Mouse (Mus musculus): ENCODE measurements around the gene Utrn. TPM values are rescaled to one million over a fixed set of nuclear protein-coding genes. Genes with fewer than 3 reads are reported as not detected.

The Utrn gene
- total and polyA plus RNA-seq, 3 experiments, result 0.31 to 1.1 (median 0.67) TPM

GRCm38 (mm10) chr10:12706516-12706915 lies 162.6 kb downstream of the Utrn start:
- no peaks in the 10 kb centered on the region for H3K4me1 ChIP-seq (ENCODE audit: control insufficient read depth in 1 of 2, insufficient read depth in 2 of 2)
- DNase-seq (ENCODE audit: extremely low read depth), result no peak
- dilution Hi-C loops (cut with MboI; ENCODE audit: extremely low pct_ligation_motif_present, extremely low pct_unique_long_range_greater_than_20kb, low sequenced_read_pairs) (no loop called here), in situ Hi-C loops (cut with MboI; ENCODE audit: low pct_ligation_motif_present, low pct_unique_long_range_greater_than_20kb, low sequenced_read_pairs) (no loop called here)
- TF ChIP-seq UBTF (IDR thresholded peaks at IDR 0.05; ENCODE audit: low read depth, low read length) (no peak), CHD2 (IDR thresholded peaks at IDR 0.05; ENCODE audit: low read length) (no peak), MAZ (IDR thresholded peaks at IDR 0.05; ENCODE audit: low read depth, low read length) (no peak), ZMIZ1 (IDR thresholded peaks at IDR 0.05; ENCODE audit: low read depth, low read length) (no peak), NRF1 (IDR thresholded peaks at IDR 0.05; ENCODE audit: low read depth, low read length) (no peak), POLR2AphosphoS2 (IDR thresholded peaks at IDR 0.05; ENCODE audit: low read depth, low read length) (no peak), ELF1 (IDR thresholded peaks at IDR 0.05; ENCODE audit: low read depth, low read length) (no peak), USF1 (IDR thresholded peaks at IDR 0.05; ENCODE audit: low read depth, low read length) (no peak), NELFE (IDR thresholded peaks at IDR 0.05; ENCODE audit: low read depth, low read length) (no peak), MAX (IDR thresholded peaks at IDR 0.05; ENCODE audit: low read length) (no peak), RAD21 (IDR thresholded peaks at IDR 0.05; ENCODE audit: low read depth, low read length) (no peak), JUND (conservative IDR thresholded peaks at IDR 0.05; ENCODE audit: low read depth, low read length) (no peak), MYC (IDR thresholded peaks at IDR 0.05; ENCODE audit: low read depth, low read length) (no peak), CTCF (conservative IDR thresholded peaks at IDR 0.05 in 1 of 2, IDR thresholded peaks at IDR 0.05 in 1 of 2; ENCODE audit: low read depth in 2 of 2, low read length in 2 of 2) (no peak), ETS1 (conservative IDR thresholded peaks at IDR 0.05; ENCODE audit: low read depth, low read length) (no peak), E2F4 (IDR thresholded peaks at IDR 0.05; ENCODE audit: insufficient replicate concordance, low read depth, low read length) (no peak), POLR2A (IDR thresholded peaks at IDR 0.05; ENCODE audit: low read depth, low read length) (no peak), PAX5 (IDR thresholded peaks at IDR 0.05; ENCODE audit: low read length) (no peak), TCF12 (IDR thresholded peaks at IDR 0.05; ENCODE audit: low read depth, low read length) (no peak)
- H3K4me3 ChIP-seq (replicated peaks in 1 of 3; ENCODE audit: low read depth in 2 of 3, low read length in 2 of 3, poor library complexity in 1 of 3), result no peak overlapping the region
- no peaks in the 10 kb centered on the region for H3K79me2 ChIP-seq (replicated peaks; ENCODE audit: control insufficient read depth, extremely low read depth, insufficient read depth, poor library complexity, severe bottlenecking)
- H3K27me3 ChIP-seq (replicated peaks), result no peaks in the 10 kb centered on the region
- no peaks in the 10 kb centered on the region for H3K36me3 ChIP-seq (replicated peaks in 1 of 2; ENCODE audit: control insufficient read depth in 1 of 2, insufficient read depth in 1 of 2, low read length in 1 of 2)
- no peak overlapping the region for H3K9ac ChIP-seq (ENCODE audit: insufficient read depth, low read depth)
- H3K4me2 ChIP-seq (ENCODE audit: insufficient read depth, low read depth, poor library complexity, severe bottlenecking), result no peak overlapping the region
- no peak overlapping the region for H3K27ac ChIP-seq (ENCODE audit: insufficient read depth, low read depth)
- H3K9me3 ChIP-seq (replicated peaks; ENCODE audit: low read length), result no peaks in the 10 kb centered on the region

GRCm38 (mm10) chr10:12705990-12706389 lies 163.2 kb downstream of the Utrn start:
- Histone ChIP-seq H3K9ac (ENCODE audit: insufficient read depth, low read depth) (no peak overlapping the region), H3K4me1 (ENCODE audit: control insufficient read depth in 1 of 2, insufficient read depth in 2 of 2) (no peaks in the 10 kb centered on the region), H3K27ac (ENCODE audit: insufficient read depth, low read depth) (no peak overlapping the region), H3K27me3 (replicated peaks) (no peaks in the 10 kb centered on the region), H3K4me2 (ENCODE audit: insufficient read depth, low read depth, poor library complexity, severe bottlenecking) (no peak overlapping the region), H3K79me2 (replicated peaks; ENCODE audit: control insufficient read depth, extremely low read depth, insufficient read depth, poor library complexity, severe bottlenecking) (no peaks in the 10 kb centered on the region), H3K9me3 (replicated peaks; ENCODE audit: low read length) (no peaks in the 10 kb centered on the region), H3K4me3 (replicated peaks in 1 of 3; ENCODE audit: low read depth in 2 of 3, low read length in 2 of 3, poor library complexity in 1 of 3) (no peak overlapping the region), H3K36me3 (replicated peaks in 1 of 2; ENCODE audit: control insufficient read depth in 1 of 2, insufficient read depth in 1 of 2, low read length in 1 of 2) (no peaks in the 10 kb centered on the region)
- TF ChIP-seq CHD1 (IDR thresholded peaks at IDR 0.05; ENCODE audit: low read depth, low read length) (no peak), JUN (IDR thresholded peaks at IDR 0.05; ENCODE audit: insufficient read depth, low read depth, low read length) (no peak), SIN3A (IDR thresholded peaks at IDR 0.05; ENCODE audit: low read length) (no peak)
- dilution Hi-C loops (cut with MboI; ENCODE audit: extremely low pct_ligation_motif_present, extremely low pct_unique_long_range_greater_than_20kb, low sequenced_read_pairs), result no loop called here
- in situ Hi-C loops (cut with MboI; ENCODE audit: low pct_ligation_motif_present, low pct_unique_long_range_greater_than_20kb, low sequenced_read_pairs), result no loop called here
- no peak for DNase-seq (ENCODE audit: extremely low read depth)
